Mouse (Mus musculus) thymus, postnatal 10 days (tissue): Measurements from ENCODE around the gene Rap1a.

Source experiments
- DNase-seq, 2 experiments: peaks; one replicate each; pipeline ENCODE4 v3.0.0; 2021; ENCODE audit warnings: low spot score in 2 of 2

The Rap1a gene

DNA sequence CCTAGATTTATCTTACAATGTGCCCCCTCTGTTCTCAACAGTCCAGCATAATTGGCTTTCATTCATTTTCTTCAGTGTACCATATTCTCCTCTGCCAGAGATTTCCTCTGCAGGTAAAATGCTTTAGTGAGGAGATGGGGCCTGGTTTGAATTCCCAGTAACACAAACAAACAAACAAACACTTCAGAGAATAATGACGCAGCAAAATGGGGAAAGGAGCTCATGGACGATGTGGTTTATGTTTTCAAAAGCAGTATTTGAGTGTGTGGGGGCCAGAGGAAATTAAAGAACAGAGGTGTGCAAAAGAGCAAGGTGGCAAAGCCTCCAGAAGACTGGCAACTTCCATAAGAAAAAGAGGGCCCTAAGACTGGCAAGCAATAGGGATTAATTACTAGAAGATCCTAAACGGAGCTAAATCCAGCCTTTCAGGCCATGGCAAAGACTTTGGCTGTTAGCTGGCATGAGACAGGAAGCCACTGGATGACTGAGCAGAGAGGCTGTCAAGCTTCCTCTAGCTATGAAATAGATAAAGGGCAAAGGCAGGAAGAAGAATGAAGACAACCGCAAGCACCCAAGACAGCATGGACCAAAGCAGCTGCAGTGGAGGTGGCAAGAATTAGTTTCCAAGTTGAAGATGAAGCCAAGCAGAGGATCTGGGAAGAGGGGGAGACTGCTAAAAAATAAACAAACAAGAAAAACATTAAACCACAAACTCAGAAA lies 37.8 kb downstream of the Rap1a start:
- DNase-seq, result peak; percentile 31 to 40

GRCm38 (mm10) chr3:105760063-105760462 lies 41.1 kb downstream of the Rap1a start:
- no peak for DNase-seq

DNA sequence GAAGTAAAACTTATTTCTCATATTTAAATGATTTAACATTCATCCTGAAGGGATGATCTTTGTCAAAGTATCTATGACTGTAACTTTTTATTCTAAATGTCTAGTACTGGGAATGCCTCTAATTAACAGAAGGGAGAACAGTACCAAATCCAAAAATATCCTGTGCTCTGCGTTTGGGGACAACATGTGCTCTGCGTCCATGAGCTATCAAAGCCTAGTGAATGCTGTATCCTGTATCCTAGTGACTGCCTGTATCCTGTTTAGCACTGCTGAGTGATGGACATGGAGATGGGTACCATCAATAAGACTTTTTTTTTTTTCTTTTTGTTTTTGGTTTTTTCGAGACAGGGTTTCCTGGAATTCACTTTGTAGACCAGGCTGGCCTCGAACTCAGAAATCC lies 42.5 kb downstream of the Rap1a start:
- DNase-seq, result no peak

GRCm38 (mm10) chr3:105758098-105758497 lies 43.0 kb downstream of the Rap1a start:
- no peak for DNase-seq

DNA sequence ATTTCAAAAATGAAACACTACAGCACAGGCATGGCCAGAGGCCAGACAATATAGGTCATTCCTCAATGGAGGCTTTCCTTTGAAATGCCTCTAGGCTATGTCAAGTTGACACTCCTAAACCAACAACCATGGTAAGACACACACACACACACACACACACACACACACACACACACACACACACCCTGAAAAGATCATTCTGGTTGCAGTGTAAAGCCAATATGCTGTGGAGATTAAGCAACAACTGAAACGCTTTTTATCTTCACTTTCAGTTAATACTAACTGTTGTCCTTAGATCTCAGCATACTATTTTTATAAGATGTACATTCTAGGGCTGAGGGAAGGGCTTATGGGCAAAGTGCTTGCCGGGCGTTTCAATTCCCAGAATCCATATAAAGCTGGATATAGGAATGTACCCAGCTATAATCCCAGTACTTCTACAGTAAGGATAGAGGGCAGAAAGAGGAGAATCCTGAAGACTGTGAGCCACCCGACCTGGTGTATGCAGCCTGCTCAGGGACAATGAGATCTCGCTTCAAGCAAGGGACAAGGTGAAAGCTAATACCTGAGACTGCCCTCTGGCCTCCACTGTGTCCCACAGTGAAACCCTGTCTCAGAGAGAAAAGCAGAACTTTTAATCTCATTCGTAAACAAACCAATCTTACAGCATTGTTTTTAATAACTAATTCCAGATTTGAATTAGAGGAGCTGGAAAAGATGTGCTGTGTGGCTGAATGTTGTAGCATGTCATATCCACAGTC lies 43.6 kb downstream of the Rap1a start:
- DNase-seq, result no peak

DNA sequence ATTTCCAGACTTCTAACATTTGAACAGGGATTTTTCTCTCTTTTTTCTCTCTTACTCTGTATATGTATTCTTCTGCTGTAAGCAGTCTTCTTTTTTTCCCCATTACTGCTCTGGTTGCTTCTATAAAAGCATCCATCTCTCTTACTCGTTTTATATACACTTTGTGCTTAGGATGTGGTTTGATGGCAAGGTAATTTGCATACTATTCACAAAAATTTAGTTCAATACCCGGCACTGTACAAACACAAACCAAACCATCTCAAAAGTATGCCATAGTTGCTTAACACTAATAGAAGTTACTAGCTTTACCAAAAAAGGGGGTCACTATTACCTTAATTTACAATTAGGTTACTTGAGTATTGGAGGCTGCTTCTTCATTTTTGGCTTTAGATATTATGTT lies 44.6 kb downstream of the Rap1a start:
- no peak for DNase-seq

- no peak for DNase-seq
These were observed 46.0 kb downstream of the Rap1a start for GRCm38 (mm10) chr3:105755123-105755522.

GRCm38 (mm10) chr3:105754184-105754583 lies 47.0 kb downstream of the Rap1a start:
- DNase-seq, result no peak

- DNase-seq, result no peak
These were observed 50.3 kb downstream of the Rap1a start for GRCm38 (mm10) chr3:105750810-105751209.

DNA sequence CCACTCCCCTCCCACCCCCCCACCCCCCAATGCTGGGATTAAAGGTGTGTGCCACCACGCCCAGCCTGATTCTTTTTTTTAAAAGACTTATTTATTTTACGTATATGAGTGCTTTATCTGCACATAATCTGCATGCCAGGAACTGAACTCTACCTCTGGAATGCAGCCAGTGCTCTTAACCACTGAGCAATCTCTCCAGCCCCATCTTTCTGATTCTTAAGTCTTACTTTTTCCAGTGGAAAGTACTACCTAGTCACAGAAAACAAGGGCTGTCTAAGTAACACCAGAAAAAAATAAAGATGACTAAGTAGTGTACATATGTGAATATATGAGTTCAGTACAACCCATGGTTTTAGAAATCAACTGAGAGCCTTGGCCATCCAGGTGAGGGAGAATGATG lies 54.6 kb downstream of the Rap1a start:
- no peak for DNase-seq

- no peak for DNase-seq
These were observed 63.5 kb downstream of the Rap1a start for GRCm38 (mm10) chr3:105737666-105738065.

DNA sequence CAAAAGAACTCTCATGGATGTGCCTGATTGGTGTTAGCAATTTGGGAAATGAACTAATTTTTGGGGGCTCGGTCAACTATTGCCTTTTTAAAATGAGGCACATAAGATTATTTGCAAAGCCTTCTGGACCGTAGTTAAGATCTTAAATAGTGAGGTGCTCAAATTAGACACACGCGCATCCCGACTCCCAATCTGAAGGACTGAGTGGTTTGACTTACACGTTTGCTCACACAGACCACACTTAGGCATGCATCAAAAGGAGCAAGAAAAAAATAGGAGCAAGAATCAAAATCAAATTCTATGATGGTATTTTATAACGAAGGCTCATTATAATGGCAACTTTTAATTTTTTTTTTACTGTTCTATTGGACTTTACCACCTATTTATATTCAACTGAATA lies 64.1 kb downstream of the Rap1a start:
- no peak for DNase-seq

DNA sequence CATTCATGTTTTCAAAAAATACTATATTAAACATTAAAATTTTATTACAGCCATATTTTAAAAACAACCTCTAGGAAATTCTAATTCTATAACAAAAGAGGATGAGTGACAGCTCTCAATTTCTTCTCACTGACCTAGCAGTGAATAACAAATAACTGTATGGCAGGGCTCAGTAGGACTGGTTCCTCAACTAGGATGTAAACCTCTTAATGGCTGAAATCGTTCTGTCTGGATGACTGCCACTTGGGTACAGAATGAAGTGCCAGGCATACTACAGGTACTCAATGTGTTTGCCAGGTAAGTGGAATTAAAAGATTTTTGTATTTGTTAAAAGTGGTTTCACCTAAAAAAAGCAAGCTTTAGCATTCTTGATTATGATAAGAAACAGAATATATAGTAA lies 65.0 kb downstream of the Rap1a start:
- DNase-seq, result no peak

DNA sequence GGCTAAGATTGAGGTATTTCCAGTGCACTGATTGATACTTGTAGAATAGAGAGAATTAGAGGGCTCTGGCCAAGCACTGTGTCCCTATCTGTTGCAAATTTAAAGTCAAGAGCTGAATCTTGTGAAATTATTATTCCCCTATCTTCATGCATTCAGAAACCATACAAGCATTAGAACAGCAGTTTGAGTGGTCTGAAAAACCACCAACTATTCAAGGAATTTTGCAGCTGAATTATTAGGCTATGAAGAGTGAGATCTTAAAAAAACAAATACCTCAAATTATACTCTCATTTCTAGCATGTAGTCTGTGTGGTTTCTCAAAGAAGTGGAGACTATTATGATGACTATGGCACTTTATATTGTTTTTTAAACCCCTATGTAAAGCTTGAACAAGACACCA lies 65.9 kb downstream of the Rap1a start:
- DNase-seq, result no peak

DNA sequence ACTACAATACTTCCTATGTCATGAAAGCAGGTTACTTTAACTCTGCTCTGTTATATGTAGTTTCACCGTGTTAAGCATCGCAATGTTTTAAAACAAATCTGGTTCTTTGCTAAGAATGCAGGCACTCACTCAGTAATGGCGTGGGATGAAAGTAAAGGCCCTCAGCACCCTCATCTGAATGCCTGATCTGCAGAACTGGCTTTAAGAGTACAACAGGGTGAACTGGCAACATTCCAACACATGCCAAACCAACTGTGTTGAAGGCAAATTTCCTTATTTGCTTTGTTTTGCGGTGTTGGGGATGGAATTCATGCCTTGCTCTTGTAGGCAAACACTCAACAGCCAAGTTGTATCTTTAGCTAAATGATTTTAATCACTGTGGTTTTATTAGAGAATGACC lies 67.6 kb downstream of the Rap1a start:
- no peak for DNase-seq

DNA sequence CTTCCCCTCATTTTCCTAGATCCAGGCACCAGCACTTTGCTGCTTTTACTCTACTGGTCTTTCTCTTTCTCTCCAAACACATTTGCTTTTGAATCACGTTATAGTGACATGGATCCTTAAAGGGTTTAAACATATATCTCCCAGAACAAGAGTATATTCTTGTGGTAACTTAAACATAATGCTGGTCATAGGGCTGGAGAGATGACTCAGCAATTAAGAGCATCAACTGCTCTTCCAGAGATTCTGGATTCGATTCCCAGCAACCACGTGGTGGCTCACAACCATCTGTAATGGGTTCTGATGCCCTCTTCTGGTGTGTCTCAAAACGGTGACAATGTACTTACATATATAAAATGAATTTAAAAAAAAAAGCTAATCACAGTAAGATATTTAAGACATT lies 68.8 kb downstream of the Rap1a start:
- DNase-seq, result no peak

DNA sequence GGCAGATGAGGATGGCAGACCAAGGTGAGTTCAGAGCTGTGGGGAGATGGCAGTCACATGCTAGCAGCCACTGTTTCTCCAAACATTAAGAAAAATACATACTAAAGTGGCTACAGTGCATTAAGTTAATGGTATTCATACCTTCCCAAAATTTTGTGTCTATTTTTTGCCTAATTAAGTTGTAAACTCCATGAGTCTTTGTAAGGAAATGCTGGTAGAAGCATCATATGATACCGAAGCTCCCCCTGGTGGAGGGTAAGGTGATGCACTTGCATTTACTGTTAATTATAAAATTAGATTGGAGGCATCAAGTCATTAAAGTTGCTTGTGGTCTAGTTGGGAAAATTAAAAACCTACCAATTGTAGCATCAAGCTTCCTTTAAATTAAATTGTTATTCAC lies 75.1 kb downstream of the Rap1a start:
- DNase-seq, result peak in 1 of 2 experiments; percentile 73

DNA sequence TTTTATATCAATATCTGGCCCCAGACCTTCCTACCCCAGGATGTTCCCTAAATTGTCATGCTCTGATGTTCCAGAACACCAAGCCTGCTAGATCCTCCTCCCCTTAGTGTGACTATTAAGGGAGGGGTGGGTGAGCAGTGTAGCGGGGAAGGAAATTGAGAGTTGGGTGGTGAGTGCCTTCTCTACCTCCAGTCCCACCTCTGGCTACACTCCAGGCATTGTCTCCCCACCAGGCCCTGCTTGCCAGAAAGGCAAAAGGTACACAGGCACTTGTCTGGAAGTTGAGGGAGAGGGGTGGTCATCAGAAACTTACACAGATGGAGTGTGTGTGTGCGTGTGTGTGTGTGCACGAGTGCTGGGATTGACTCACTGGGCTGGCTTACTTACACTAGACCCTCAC lies 78.6 kb downstream of the Rap1a start:
- no peak for DNase-seq

DNA sequence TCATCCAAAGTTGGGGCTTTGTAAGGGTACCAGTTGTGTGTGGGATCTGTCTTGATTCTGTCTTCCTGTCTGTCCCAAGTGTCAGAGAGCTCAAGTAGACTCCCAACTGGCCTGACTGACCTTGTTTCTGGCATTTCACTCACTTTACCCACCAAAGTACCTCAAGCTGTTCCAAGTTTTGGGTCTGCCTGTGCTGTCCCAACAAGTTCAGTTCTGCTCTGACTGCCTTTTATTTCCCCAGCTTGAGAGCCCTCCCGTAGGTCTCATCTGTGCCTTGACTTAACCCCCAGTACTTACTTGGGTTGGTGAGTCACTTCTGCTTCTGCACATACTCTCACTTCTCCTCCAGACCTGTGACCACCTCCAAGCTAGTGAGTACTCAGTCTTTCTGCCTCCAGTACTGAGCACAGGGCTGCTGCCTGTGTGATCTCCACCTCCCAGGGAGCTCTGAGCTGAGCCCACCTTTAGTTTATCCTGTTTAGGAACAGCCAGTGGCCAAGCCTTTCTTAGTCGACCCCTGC lies 79.4 kb downstream of the Rap1a start:
- DNase-seq, result no peak

GRCm38 (mm10) chr3:105720514-105720913 lies 80.6 kb downstream of the Rap1a start:
- DNase-seq, result no peak

- no peak for DNase-seq
These were observed 81.2 kb downstream of the Rap1a start for GRCm38 (mm10) chr3:105719979-105720378.

DNA sequence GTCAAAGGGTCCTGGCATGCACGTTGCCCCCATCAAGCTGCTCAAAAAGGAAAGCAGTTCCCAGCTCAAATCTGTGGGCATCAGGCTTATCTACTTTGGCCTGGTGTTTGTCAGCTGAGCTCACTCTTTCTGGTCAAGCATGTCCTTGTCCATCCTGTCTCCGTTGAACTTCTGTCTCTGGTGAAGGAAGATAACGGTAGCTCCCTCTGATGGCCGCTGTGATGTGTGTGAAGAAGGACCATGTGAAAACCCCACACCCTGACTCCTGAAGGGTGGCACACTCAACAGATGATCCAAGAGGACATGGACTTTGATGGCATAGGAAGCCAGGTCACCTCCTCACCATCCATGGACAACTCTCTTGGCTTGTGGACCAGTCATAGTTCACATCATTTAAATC lies 82.4 kb downstream of the Rap1a start:
- DNase-seq, result no peak

GRCm38 (mm10) chr3:105717856-105718555 lies 83.1 kb downstream of the Rap1a start:
- no peak for DNase-seq
